Mouse (Mus musculus): ENCODE measurements around the gene Sun3. TPM values are rescaled to one million over a fixed set of nuclear protein-coding genes. Genes with fewer than 3 reads are reported as not detected.

The Sun3 gene
- not detected in 2 replicates for polyA plus RNA-seq (2016; fragmentation: Nextera tagmentation; extraction: Ambion mirVana)

- peak within 1 kb of the TSS; percentile 59 for H3K4me3 ChIP-seq
- DNase-seq (ENCODE audit: low spot score): no peak
- no peak within 1 kb of the TSS for H3K27ac ChIP-seq
- H3K36me3 ChIP-seq: no peaks in the 10 kb centered on the region
- H3K4me1 ChIP-seq: peaks cover 12% of the 10 kb centered on the region
- under 1% methylated on average over 18 of the region's 18 CpGs for WGBS
- peaks cover 35% of the 10 kb centered on the region for H3K27me3 ChIP-seq (ENCODE audit: low read depth, poor library complexity, severe bottlenecking)
- no peaks in the 10 kb centered on the region for H3K9me3 ChIP-seq (replicated peaks)
Measured at GRCm38 (mm10) chr11:9048703-9049060, at the start of gene Sun3. Sun3 (minus strand) TSS chr11:9048991.

DNA sequence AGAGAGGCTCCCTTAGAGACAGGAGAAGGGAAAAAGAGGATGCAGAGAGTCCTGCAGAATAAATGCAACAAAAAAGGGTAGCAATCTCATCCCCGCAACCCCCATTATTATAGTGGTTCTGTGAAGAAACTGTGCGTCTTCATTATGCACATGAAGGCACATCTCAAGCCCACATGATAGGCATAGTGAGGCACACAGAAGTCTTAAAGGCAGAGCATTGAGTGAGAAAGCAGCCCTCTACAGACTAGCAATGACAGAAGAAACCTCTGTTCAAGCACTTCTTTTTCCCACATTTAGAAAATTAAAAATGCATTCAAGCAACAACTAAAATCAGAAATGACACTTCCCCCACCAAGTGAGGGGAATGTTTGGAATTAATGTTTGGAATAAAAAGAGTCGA is 27.7 kb upstream of the Sun3 start:
- Histone ChIP-seq H3K4me3 (no peak overlapping the region), H3K36me3 (no peaks in the 10 kb centered on the region), H3K27ac (no peak overlapping the region), H3K4me1 (no peaks in the 10 kb centered on the region), H3K9me3 (replicated peaks) (no peaks in the 10 kb centered on the region), H3K27me3 (ENCODE audit: low read depth, poor library complexity, severe bottlenecking) (no peaks in the 10 kb centered on the region)
- WGBS: 93% methylated on average over 3 of the region's 3 CpGs
- DNase-seq (ENCODE audit: low spot score): no peak

DNA sequence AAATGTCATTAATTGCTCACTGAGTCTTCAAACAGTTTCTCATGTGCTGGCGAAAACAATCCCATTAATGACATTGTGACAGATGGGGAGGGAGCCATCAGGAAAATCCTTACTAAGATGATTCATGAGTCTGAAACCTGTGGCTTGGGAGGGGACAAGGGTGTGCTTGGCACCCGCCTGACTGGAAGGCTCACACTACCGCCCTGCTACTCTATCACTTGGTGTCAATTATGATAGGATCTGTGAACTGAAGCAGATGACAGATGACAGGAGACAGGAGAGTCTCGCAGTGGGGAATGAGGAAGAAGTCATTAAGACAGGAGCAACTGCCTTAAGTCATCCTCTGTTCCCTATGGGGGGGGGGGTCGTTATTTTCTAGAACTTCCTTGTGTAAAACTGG is 11.7 kb upstream of the Sun3 start:
- 38% methylated on average over 5 of the region's 5 CpGs for WGBS
- Histone ChIP-seq H3K9me3 (replicated peaks) (no peaks in the 10 kb centered on the region), H3K4me3 (no peak overlapping the region), H3K27me3 (ENCODE audit: low read depth, poor library complexity, severe bottlenecking) (no peaks in the 10 kb centered on the region), H3K27ac (no peak overlapping the region), H3K4me1 (no peaks in the 10 kb centered on the region), H3K36me3 (no peaks in the 10 kb centered on the region)
- no peak for DNase-seq (ENCODE audit: low spot score)

DNA sequence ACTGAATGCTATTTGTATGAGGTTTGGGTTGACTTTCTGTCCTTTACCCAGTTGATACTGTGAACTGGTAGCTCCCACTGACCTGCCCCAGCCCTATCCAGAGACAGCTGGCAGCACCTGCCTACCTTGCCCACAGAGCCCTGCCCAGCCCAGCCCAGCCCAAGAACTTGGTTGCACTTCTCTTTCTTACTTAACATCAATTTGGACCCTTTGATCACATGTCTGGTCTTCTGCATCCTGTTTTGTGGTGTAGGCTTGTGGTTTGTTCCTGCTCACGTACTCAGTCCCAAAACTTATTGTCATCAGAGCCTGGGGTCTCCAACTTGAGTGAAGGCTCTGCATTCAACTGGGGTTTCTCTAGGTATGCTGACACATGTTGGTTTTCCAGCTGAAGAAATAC is 11.2 kb upstream of the Sun3 start:
- Histone ChIP-seq H3K4me1 (no peaks in the 10 kb centered on the region), H3K36me3 (no peaks in the 10 kb centered on the region), H3K27me3 (ENCODE audit: low read depth, poor library complexity, severe bottlenecking) (no peaks in the 10 kb centered on the region), H3K9me3 (replicated peaks) (no peaks in the 10 kb centered on the region), H3K27ac (no peak overlapping the region), H3K4me3 (no peak overlapping the region)
- 74% methylated on average over 1 of the region's 1 CpGs for WGBS
- DNase-seq (ENCODE audit: low spot score): no peak

DNA sequence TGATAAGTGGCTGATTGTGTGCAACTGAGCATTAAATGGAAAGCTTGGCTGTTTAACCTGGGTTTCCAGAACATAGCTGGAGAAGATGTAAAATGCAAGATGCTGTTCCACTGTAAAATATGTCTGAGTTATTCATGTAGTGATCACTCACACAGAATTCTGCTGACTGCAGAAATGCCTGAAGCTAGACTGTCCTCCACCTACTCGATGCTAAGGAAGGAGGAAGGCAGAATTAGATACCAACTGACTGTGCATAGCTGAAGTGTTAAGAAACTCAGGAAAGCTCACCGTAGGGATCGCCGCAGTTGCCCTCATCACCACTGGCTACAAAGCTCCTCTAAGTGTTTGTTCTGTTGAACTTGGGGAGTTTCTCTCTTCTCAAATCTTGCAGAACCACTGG is 8.9 kb upstream of the Sun3 start:
- Histone ChIP-seq H3K27me3 (ENCODE audit: low read depth, poor library complexity, severe bottlenecking) (no peaks in the 10 kb centered on the region), H3K36me3 (no peaks in the 10 kb centered on the region), H3K4me1 (no peaks in the 10 kb centered on the region), H3K4me3 (no peak overlapping the region), H3K27ac (no peak overlapping the region), H3K9me3 (replicated peaks) (no peaks in the 10 kb centered on the region)
- DNase-seq (ENCODE audit: low spot score): no peak
- 91% methylated on average over 4 of the region's 4 CpGs for WGBS

GRCm38 (mm10) chr11:9056937-9057336 is 8.1 kb upstream of the Sun3 start:
- no peaks in the 10 kb centered on the region for H3K4me1 ChIP-seq
- H3K4me3 ChIP-seq: no peak overlapping the region
- 85% methylated on average over 2 of the region's 2 CpGs for WGBS
- H3K36me3 ChIP-seq: no peaks in the 10 kb centered on the region
- H3K27ac ChIP-seq: no peak overlapping the region
- no peak for DNase-seq (ENCODE audit: low spot score)
- H3K27me3 ChIP-seq (ENCODE audit: low read depth, poor library complexity, severe bottlenecking): peaks cover 1% of the 10 kb centered on the region; the same call in 1 of the 2 replicates
- H3K9me3 ChIP-seq (replicated peaks): no peaks in the 10 kb centered on the region

DNA sequence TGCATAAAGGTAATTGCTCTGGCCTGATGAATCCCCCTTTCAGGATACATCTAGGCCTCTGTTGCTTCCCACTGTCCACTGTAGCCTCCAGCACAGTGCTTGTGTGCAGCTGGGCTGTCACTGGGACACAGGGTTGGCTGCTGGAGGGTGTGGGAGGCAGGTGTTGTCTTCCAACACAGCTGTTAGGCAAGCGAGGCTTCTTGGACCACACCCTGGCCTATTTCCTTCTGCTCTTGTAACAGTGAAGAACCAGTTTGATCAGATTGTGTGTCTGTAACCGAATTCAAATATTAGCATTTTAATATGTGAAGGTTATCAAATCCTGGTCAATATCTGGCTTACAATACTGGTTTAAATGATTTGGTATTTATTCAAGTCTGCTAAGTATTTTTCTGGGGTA is 3.1 kb upstream of the Sun3 start:
- Histone ChIP-seq H3K27ac (no peak overlapping the region), H3K36me3 (no peaks in the 10 kb centered on the region), H3K9me3 (replicated peaks) (no peaks in the 10 kb centered on the region), H3K4me1 (peaks cover 12% of the 10 kb centered on the region), H3K4me3 (no peak overlapping the region), H3K27me3 (ENCODE audit: low read depth, poor library complexity, severe bottlenecking) (peaks cover 35% of the 10 kb centered on the region)
- DNase-seq (ENCODE audit: low spot score): no peak
- WGBS: 72% methylated on average over 2 of the region's 2 CpGs

- Histone ChIP-seq H3K4me1 (peaks cover 12% of the 10 kb centered on the region), H3K4me3 (no peak overlapping the region), H3K9me3 (replicated peaks) (no peaks in the 10 kb centered on the region), H3K27ac (no peak overlapping the region), H3K27me3 (ENCODE audit: low read depth, poor library complexity, severe bottlenecking) (peaks cover 35% of the 10 kb centered on the region), H3K36me3 (no peaks in the 10 kb centered on the region)
- 80% methylated on average over 4 of the region's 4 CpGs for WGBS
- no peak for DNase-seq (ENCODE audit: low spot score)
Measured at GRCm38 (mm10) chr11:9050241-9050640, 1.4 kb upstream of the Sun3 start.

GRCm38 (mm10) chr11:9048011-9048702 is 634 bp downstream of the Sun3 start, which contains the start of gene Gm11992:
Gm11992 (plus strand) TSS chr11:9048594.
- H3K27ac ChIP-seq: no peak within 1 kb of the TSS
- H3K9me3 ChIP-seq (replicated peaks): no peaks in the 10 kb centered on the region
- 5% methylated on average over 21 of the region's 21 CpGs for WGBS

GRCm38 (mm10) chr11:9047044-9047443 is 1.7 kb downstream of the Sun3 start:
- WGBS: 88% methylated on average over 5 of the region's 5 CpGs
- Histone ChIP-seq H3K4me1 (peaks cover 12% of the 10 kb centered on the region), H3K27me3 (ENCODE audit: low read depth, poor library complexity, severe bottlenecking) (peaks cover 35% of the 10 kb centered on the region), H3K9me3 (replicated peaks) (no peaks in the 10 kb centered on the region), H3K27ac (no peak overlapping the region), H3K36me3 (no peaks in the 10 kb centered on the region), H3K4me3 (no peak overlapping the region)
- DNase-seq (ENCODE audit: low spot score): no peak

More at GRCm38 (mm10) chr11:9048011-9048702, 634 bp downstream of the Sun3 start, which contains the start of gene Gm11992:
- Histone ChIP-seq H3K27me3 (ENCODE audit: low read depth, poor library complexity, severe bottlenecking) (peaks cover 35% of the 10 kb centered on the region), H3K4me3 (peak within 1 kb of the TSS; percentile 59), H3K36me3 (no peaks in the 10 kb centered on the region), H3K4me1 (peaks cover 12% of the 10 kb centered on the region)
- DNase-seq (ENCODE audit: low spot score): peak; percentile 89

DNA sequence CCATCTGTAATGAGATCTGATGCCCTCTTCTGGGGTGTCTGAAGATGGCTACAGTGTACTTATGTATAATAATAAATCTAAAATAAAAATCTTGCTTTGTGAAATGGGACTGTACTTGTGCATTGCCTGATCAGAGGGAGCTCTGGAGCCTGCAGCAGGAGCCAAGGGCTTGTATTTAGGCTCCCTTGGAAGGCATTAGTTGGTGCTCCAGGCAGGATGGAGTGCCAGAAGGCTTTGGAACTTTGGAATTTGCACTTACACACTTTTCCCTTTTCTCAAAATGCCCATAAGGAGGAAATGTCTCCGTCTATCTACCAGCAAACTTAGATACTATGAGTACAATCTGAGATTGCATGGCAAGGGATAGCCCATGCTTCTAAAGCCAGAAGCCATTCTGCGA is 2.2 kb downstream of the Sun3 start:
- Histone ChIP-seq H3K36me3 (no peaks in the 10 kb centered on the region), H3K4me1 (peaks cover 12% of the 10 kb centered on the region), H3K27ac (no peak overlapping the region), H3K27me3 (ENCODE audit: low read depth, poor library complexity, severe bottlenecking) (peaks cover 30% of the 10 kb centered on the region), H3K4me3 (no peak overlapping the region), H3K9me3 (replicated peaks) (no peaks in the 10 kb centered on the region)
- WGBS: 89% methylated on average over 2 of the region's 2 CpGs
- no peak for DNase-seq (ENCODE audit: low spot score)

DNA sequence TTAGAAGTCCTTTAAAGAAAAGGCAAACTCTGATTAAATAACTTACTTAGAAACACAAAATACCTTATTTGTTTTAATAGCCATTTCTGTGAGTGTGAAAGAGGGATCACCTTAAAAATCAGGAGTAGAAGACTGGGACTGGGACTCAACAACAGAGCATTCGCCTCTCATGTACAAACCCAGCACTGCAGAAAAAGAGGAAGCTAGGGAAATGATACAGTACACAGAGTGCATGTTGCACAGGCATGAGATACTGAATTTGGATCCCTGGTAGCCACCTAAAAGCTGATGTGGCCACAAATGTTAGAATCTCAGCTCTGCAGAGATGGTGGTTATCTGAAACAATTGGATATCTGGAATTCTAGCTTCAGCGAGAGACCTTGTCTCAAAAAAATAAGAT is 17.3 kb downstream of the Sun3 start:
- no peak overlapping the region for H3K4me3 ChIP-seq
- 79% methylated on average over 2 of the region's 2 CpGs for WGBS
- no peaks in the 10 kb centered on the region for H3K36me3 ChIP-seq
- no peaks in the 10 kb centered on the region for H3K4me1 ChIP-seq
- H3K27me3 ChIP-seq (ENCODE audit: low read depth, poor library complexity, severe bottlenecking): no peaks in the 10 kb centered on the region
- no peak for DNase-seq (ENCODE audit: low spot score)
- no peak overlapping the region for H3K27ac ChIP-seq
- H3K9me3 ChIP-seq (replicated peaks): no peaks in the 10 kb centered on the region

DNA sequence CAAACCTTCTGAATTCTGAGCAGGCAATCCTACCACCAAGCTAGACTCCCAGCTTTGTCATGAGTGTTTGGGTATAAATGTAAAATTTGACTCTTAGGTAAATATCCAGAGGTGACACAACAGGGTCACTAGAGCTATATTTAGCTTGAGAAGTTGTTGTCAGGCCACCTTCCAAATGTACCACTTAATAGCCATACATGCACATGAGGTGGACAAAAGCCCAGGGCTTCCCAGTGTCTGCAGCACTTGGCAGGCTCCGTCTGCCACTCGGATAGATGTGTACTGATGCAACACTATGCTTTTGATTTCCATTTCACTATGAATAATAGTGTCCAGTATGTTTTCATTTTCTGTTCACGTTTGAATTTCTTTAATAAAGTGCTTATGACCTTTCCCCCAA is 23.6 kb downstream of the Sun3 start:
- Histone ChIP-seq H3K9me3 (replicated peaks) (no peaks in the 10 kb centered on the region), H3K27ac (no peak overlapping the region), H3K27me3 (ENCODE audit: low read depth, poor library complexity, severe bottlenecking) (no peaks in the 10 kb centered on the region), H3K36me3 (no peaks in the 10 kb centered on the region), H3K4me1 (no peaks in the 10 kb centered on the region), H3K4me3 (no peak overlapping the region)
- no peak for DNase-seq (ENCODE audit: low spot score)
- WGBS: 83% methylated on average over 3 of the region's 3 CpGs

GRCm38 (mm10) chr11:9024782-9025181 is 24.0 kb downstream of the Sun3 start:
- Histone ChIP-seq H3K4me3 (no peak overlapping the region), H3K4me1 (no peaks in the 10 kb centered on the region), H3K27me3 (ENCODE audit: low read depth, poor library complexity, severe bottlenecking) (no peaks in the 10 kb centered on the region), H3K36me3 (no peaks in the 10 kb centered on the region), H3K9me3 (replicated peaks) (no peaks in the 10 kb centered on the region), H3K27ac (no peak overlapping the region)
- DNase-seq (ENCODE audit: low spot score): no peak
- WGBS: 81% methylated on average over 7 of the region's 7 CpGs
